Mouse (Mus musculus) ovary, adult 18-20 months (tissue): Measurements from ENCODE around the gene Ddx58.

Source experiments
- DNase-seq: peaks from one replicate; pipeline ENCODE4 v3.0.0; 2022; ENCODE audit warnings: low spot score, mixed read lengths

Gene Ddx58

DNA sequence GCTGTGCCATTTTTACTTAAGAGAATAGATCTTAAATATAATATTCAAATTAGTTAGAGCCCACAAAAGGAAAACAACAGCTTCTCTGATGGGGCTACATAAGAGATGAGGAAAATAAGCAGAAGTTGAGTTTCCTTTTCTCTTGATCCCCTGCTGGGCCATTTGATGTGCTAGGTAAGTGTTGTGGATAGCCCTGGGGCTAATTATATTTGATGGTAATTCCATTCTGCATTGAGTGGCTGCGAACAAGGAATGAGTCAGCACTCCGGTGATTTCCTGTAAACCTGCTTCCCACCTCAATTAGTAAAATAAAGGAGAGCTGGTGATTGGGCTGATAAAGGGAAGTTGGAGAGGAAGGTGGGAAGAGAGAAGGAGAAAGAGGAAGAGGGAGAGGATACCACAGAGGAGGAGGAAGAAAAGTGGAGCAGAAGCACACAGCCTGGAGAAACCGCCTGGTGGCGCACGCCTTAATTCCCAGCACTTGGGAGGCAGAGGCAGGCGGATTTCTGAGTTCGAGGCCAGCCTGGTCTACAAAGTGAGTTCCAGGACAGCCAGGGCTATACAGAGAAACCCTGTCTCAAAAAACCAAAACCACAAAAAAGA is 6.5 kb downstream of the Ddx58 start:
- DNase-seq = no peak

DNA sequence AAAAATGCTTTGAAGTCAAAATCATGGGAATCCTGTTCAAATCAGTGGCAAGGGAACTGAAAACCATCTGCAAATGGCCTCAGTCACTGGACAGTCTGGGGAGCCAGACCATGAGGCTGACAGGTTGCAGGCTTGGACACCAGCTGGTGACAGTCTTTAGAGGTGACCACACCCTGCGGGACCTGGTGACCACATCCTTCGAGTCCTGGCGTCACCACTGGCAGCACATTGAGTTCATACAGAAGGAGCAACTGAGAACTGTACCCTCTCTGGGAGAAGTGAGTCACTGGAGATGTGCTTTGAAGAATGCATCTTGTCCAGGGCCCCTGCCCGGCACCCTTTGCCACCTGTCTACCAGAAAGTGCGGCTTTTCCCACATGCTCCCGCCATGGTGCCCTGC is 9.9 kb downstream of the Ddx58 start:
- DNase-seq = no peak

DNA sequence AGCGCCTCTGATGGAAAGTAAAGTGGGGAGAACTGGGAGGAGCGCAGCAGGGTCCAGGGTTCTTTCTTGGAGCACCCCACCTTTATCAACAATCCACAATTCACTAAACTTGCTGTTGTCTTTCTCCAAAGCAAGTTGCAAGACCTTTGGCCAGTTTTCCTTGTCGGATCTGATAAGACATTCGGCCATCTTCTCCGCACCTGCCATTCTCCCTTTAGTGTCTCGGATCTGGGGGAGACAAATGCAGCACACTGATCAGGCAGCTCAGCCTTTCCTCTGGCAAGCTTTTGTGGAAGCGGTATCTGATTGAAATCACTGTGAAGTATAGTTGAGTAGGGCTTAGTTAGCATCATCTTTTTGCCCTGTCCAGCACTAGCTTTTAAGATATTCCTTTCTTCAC is 11.7 kb downstream of the Ddx58 start:
- DNase-seq = no peak

DNA sequence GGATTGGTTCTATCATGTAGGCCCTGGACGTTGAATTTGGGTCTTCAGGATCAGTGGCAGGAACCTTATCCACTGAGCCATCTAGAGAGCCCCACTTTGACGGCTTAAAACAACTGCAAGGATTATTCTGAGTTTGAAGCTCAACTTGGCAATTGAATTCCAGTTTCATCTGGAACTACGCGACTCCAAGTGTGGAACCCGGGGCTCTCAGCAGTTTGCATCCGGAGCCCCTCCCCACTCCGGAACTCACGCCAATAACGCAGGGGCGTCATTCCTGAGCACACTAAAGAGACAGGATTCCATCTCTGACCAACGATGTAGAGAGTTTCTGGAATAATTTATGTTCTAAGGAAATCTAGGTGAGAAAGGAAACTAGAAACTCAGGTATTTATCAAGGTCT is 12.5 kb downstream of the Ddx58 start:
- DNase-seq = no peak

DNA sequence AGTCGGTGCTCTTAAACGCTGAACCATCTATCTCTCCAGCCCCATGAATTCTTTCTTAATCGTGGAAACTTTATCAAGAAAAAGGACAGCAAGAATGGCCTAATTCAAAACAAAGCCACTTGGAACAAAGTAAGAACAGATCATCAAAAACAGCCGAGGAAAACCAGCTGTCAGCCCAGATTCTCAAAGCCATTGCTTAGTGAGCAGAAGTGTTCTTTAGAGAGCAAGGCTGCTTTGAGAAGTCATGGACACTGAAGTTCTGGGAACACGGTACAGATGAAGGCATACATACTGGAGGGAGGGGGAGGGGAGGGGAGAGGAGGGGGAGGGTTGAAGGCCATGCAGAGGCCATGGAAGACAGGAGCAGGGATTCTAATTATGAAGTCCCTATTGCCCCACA is 13.5 kb downstream of the Ddx58 start:
- DNase-seq = no peak

DNA sequence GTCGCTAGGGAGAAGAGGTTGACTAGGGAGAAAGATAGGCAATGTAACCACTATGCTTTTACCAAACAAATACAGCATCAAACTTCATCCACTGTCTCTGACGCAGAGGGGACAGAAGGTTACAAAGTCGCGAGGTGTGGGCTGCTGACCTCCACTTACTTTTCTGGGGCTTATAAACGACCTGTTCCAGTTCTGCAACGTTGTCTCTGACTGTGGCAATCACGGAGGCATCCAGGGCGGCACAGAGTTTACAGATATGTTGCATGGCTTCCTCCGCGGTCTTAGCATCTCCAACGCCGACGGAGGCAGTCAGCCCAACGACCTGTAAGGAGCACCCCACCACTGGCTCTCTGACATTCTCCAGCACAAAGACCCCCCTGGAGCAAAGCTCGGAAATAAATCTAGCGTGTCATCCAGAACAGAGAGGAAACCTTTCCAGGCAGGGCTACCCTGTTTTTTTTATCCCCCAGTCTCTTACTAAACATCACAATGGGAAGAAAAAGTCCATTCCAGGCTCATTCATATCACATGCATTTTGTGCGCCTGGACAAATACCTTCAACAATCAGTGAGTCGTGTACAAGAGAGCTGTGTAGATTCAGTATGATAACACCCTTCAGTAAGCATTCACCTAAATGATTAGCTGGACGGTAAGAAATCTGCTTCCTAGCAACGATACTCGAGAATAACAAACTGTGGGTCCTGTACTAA is 17.6 kb downstream of the Ddx58 start:
- no peak for DNase-seq

DNA sequence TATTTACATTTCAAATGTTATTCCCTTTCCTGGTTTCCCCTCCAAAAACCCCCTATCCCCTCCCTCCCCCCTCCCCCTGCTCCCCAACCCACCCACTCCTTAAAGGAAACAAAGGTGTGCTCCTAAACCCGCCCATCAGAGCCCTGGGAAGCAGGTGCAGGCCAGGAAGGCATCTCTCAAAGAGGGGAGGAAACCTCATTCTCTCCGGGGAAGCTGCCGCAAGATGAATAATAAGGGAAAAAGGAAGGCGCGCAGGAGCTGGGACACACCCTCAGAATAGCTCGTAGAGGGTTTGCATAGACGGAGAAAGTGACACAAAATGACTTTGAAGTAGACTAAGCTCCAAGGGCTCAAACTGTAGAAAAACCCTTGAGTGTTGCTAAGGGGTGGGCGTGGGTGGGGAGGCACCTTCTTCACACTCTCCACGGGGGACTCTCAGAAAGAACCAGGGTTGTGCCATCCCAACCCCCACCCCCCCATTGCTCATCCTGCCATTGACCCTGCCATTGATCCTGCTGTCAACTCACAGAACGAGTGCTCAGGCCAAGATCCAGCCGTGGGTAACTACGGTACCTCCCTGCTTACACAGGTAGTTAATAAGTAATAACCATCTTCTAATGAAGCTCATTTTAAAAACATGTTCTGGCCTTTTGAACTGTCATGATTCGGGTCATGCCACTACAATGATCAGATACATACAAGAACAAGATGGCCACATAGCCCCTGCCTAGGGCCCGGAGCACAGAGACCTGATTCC is 18.4 kb downstream of the Ddx58 start:
- no peak for DNase-seq

DNA sequence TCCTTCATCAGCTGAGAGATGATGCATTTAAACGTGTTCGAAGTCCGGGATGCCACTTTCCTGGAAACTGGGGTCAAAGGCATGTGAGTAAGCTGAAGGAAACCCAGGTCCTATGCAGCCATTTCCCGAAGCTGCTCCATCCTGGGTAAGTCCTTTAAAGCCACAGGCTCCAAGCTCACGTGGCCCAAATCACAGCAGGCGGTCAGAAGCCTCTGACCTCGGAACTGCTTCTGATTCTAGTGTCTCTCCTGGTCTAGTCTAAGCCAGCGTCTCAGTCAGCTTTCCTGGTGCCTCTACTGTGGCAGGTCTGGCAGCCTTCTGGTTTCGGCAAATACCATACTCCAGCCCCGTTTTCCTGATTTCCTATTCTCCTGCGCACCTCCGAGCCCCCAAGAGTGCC is 19.2 kb downstream of the Ddx58 start:
- no peak for DNase-seq

DNA sequence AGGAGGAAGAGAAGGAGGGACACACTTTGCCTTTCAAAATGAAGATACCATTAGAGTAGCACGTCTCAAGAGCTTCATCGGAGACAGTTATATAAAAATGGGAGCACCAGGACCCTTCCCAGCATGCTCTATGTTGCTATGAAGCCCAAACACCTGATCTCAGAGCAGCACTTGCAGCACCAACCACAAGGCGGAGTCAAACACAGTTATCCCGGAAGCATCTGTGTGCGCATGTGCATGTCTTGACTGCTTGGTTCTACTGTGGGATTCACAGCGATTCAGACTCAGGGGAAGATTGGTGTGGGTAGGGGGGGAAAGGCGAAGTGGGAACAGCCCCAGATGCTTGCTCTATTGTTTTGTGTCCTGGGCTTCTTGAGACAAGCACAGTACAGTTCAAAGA is 21.2 kb downstream of the Ddx58 start:
- DNase-seq = no peak

DNA sequence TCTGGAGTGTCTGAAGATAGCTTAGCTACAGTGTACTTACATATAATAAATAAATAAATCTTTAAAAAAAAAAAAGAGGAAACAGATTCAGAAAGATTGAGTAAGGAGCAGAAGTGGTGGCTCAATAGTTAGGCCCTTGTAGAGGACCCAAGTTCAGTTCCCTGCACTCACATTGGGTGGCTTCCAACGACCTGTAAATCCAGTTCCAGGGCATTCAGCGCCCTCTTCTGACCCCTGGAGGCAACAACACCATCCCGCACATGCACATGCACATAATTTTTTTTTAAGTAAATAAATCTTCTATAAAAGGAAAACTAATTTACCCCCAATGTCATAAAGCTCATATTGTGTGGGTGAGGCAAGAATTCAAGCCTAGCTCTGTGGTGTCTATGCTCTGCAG is 21.7 kb downstream of the Ddx58 start:
- no peak for DNase-seq

DNA sequence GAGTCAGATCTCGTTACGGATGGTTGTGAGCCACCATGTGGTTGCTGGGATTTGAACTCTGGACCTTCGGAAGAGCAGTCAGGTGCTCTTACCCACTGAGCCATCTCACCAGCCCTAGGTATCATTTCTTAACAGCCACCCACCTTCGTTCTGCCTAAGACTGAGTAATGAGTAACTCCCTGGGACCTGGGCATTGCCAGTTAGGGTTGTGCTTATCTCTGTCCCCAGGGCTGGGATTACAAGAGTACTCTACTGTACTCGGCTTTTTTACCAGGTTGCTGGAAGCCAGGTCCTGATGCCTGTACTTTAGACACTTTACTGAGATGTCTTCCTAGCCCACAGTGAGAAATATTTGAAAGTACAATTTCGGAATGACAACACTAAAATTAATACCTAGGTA is 27.5 kb downstream of the Ddx58 start:
- no peak for DNase-seq

DNA sequence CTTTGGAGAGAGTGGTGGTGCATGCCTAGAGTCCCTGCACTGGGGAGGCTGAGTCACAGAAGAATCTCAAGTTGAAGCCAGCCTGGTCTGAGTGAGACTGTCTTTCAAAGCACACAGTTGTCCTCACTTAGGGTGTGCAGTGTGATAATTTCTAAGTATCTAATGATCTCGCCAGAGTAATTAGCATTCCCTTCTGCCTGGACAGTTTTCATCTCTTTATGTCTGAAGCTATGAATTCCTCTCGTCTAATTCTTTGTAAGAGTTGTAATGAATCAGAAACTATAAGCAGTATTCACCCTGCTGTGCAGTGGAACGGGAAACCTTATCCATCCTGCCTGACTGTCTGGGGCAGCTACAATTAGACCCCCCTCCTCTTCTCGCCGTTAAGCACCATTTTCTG is 31.9 kb downstream of the Ddx58 start:
- no peak for DNase-seq

DNA sequence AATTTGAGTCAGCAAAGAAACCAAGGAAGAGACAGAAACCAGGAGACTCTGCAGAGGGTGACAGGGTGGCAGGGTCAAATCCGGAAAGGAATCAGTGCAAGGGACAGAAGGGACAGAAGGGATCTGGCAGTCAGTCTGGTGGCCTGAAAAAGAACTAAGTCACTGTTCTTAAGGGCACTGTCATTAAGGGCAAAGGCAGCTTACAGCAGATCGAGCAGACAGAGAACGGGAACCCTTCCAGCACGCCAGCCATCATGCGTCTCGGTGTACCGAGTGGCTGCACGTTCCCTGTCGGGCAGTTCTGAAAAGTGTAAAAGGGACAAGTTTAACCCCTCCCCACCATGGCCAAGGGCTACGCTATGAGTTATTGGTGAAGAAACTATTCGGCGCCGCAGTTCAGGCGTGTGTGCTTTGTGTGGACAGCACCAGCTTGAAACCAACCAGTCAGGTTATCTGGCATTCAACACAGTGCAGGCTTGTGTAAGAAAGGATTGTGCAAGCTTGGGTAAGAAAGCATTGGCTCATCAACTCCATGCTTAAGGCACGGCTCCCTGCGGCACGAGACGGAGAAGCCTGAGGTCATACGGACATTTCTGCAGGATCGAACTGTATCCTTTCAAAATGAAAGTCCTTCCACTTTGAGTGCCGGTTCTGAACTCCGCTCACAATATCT is 34.3 kb downstream of the Ddx58 start:
- no peak for DNase-seq

DNA sequence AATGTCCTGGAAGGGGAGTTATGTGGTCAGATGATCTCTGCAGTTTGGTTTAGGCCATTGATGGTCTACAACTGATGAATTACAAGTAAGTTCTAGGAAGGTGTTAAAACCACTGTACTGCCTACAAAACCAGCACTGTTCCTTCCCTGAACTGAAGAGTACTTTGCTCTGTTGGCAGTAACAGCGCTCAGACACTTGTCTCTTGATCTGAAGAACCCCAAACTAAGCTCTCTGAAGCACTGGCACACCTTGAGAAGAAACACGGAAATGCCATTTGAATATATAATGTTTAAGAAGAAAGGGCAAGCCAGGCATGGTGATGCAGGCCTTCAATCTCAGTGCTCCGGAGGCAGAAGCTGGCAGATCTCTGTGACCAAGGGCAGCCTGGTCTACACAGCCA is 35.3 kb downstream of the Ddx58 start:
- DNase-seq = no peak

DNA sequence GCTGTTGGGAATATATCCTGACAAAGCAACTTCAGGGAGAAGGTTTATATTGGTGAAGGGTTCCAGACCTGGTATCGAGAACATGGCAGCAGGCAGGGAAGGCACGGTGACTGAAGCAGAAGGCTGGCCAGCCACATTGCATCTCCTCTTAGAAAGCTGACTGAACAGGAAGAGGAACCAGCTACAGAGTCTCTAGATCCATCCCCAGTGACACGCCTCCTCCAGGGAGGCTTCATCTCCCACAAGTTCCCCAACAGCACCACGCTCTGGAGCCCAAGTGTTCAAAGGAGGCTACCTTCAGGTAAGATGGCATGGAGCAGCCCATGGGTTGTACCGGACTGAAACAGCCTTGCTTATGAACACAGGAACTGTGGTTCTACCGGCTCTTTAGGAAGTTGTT is 37.4 kb downstream of the Ddx58 start:
- no peak for DNase-seq

DNA sequence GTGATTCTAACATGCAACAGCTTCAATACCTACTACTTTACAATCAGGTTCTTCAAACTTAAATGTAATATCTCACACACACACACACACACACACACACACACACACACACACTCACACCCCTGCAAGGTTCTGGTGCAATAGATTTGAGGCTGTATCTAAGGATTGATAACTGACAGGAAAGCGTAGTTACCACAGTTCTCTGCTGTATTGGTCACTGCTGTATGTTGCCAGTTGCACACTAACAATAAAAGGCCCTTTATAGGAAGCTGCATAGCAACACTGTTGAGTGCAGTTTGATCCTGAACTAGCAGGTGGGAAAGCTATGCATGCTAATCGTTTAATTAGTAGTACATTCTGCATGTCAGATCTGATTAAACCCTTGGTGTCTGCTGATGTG is 44.3 kb downstream of the Ddx58 start:
- DNase-seq = no peak

DNA sequence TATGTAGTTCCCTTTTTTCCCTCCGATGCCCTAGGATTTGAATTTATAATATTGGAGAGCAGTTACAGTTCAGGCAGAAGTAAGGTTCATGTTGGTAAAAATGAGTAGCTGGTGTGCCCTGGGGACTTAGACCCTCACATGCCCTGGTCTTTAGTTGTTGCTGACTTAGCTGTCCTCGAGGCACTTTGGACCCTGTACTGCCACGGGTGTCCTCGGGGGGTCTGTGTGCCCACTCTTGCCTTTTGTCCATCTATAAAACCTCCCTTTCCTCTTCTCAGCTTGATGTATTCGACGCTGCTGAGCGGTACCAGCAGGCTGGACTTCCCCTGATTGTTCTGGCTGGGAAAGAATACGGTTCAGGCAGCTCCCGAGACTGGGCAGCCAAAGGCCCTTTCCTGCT is 46.2 kb downstream of the Ddx58 start:
- no peak for DNase-seq

DNA sequence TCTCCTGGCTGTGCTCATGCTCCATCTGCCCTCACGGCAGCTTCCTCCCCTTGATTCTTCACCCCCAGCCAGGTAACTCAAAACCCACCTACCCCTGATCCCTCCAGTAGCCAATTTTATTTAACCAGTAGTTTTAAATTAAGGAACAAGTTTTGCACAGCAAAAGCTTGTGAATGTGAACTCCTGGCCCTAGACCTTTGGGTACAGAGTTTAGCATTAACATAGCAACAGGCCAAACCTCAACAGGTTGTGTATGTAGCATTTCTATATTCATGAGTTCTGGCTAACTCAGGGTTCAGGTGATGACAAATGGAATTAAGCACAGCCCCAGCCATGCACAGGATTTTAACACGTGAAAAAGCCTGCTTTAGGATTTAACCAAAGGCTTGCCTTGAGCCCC is 47.4 kb downstream of the Ddx58 start:
- no peak for DNase-seq

DNA sequence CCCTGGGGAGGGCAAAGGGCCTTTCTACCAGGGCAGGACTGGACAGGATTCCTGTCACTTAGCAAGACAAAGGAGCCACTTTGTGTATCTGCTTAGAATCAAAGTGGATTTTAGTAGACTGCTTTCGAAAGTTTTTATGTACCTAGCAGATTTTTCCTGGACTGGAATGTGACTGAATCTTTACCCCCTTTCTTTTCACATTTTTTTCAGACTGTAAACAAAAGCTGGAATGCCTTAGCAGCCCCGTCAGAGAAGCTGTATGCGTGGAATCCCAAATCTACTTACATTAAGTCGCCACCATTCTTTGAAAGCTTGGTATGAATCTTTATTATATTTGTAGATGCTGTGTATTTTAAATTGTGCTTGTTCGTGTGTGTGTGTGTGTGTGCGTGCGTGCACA is 51.7 kb downstream of the Ddx58 start:
- no peak for DNase-seq

DNA sequence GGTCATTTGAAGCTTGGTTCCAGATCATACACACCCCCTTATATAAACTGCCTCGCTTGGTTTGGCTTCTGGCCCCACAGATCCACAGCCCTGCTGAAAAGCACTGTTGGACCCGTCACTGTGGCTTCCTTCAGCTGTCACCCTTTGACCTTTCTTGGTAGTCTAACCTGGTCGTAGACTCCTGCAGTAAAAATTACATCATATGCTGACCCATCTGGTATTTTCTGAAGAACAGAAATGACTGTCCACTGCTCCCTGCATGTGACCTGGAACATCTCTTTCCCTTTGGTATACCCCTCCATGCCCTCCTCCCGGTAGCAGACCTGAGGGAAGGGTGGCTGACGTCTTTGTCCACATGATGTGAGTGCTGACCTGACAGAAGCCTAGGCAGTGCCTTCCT is 55.2 kb downstream of the Ddx58 start:
- DNase-seq = no peak

DNA sequence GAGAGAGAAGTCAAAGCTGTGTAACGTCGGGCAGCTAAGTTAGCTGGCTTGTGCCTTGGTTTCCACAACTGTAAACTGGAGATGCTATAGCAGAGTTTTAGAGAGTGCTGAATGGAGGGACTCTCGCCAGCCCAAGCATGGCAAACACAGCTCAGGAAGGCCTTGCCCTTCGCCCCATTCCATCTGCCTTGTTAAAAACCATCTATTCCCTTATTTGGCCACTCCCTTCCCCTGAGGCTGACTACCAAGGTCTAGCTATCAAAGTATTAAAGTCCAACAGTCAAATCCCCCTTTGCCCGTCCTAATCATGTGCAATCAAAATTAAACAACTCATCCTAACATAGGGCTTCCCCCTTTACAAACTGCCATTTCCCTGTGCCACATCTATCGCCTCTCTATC is 55.8 kb downstream of the Ddx58 start:
- no peak for DNase-seq

DNA sequence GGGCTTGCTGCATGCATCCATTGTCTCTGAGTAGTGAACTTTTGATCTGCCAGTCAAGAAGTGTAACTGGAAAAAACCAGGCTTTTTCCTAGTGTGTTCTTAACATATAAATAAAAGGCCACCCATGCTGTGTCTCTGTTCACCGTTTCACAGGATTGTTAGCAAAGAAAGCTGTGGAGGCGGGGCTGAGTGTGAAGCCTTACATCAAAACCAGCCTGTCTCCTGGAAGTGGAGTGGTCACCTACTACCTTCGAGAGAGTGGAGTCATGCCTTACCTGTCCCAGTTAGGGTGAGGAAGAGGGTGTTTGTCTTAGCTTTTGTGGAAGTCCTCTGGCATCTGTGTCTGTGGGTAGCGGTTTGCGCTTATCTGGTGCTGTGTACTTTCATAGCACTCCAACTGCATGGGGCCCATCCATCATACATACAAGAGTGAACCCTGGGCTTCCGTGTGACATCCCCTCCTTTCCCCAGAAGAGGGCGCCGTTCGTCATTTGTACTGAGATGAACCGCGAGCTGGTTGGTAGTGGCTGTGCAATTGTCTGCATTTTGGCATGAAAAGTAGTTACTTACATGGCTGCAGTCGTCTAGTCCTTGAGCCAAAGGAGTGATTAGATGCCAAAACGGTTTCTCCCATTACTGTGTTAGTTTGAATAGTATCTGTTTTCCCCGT is 56.8 kb downstream of the Ddx58 start:
- peak; percentile 25 for DNase-seq
